Mouse (Mus musculus): ENCODE data around the gene Atp9a. TPM values are rescaled to one million over a fixed set of nuclear protein-coding genes. Genes with fewer than 3 reads are reported as not detected.

The Atp9a gene
- polyA plus RNA-seq, 1 experiment from 2014 or later, result 177 TPM

GRCm38 (mm10) chr2:168678662-168679294, 63.4 kb downstream of the Atp9a start:
- H3K9ac ChIP-seq, result no peak overlapping the region
- no peaks in the 10 kb centered on the region for H3K27me3 ChIP-seq
- H3K9me3 ChIP-seq, result no peaks in the 10 kb centered on the region
- H3K36me3 ChIP-seq, result peaks cover 34% of the 10 kb centered on the region
- H3K4me3 ChIP-seq, result no peak overlapping the region
- peak; percentile 91 for ATAC-seq (ENCODE audit: low FRiP score, low read depth)
- 38% methylated on average over 15 of the region's 15 CpGs for WGBS
- H3K4me2 ChIP-seq, result 0 out of 2 replicates have a peak overlapping the region, but pooled peaks have one; percentile 18
- peaks cover 24% of the 10 kb centered on the region for H3K4me1 ChIP-seq (replicated peaks)
- peak overlapping the region; percentile 85 for H3K27ac ChIP-seq (replicated peaks)

GRCm38 (mm10) chr2:168677650-168678049, 64.6 kb downstream of the Atp9a start:
- peaks cover 23% of the 10 kb centered on the region for H3K4me1 ChIP-seq (replicated peaks)
- H3K4me3 ChIP-seq, result no peak overlapping the region
- no peak overlapping the region for H3K4me2 ChIP-seq
- no peaks in the 10 kb centered on the region for H3K27me3 ChIP-seq
- peak; percentile 59 for ATAC-seq (ENCODE audit: low FRiP score, low read depth)
- peak overlapping the region; percentile 85 for H3K27ac ChIP-seq (replicated peaks)
- no peak overlapping the region for H3K9ac ChIP-seq
- no peaks in the 10 kb centered on the region for H3K9me3 ChIP-seq
- H3K36me3 ChIP-seq, result peaks cover 40% of the 10 kb centered on the region
- 24% methylated on average over 9 of the region's 9 CpGs for WGBS

- Histone ChIP-seq H3K9ac (no peak overlapping the region), H3K27me3 (no peaks in the 10 kb centered on the region), H3K36me3 (peaks cover 56% of the 10 kb centered on the region), H3K4me2 (no peak overlapping the region), H3K4me1 (replicated peaks) (no peaks in the 10 kb centered on the region), H3K4me3 (no peak overlapping the region), H3K27ac (replicated peaks) (no peak overlapping the region), H3K9me3 (no peaks in the 10 kb centered on the region)
- 93% methylated on average over 9 of the region's 9 CpGs for WGBS
- no peak for ATAC-seq (ENCODE audit: low FRiP score, low read depth)
Observed at GRCm38 (mm10) chr2:168671724-168672123, 70.5 kb downstream of the Atp9a start.

- Histone ChIP-seq H3K9me3 (no peaks in the 10 kb centered on the region), H3K9ac (no peak overlapping the region), H3K27me3 (no peaks in the 10 kb centered on the region), H3K4me2 (no peak overlapping the region), H3K27ac (replicated peaks) (no peak overlapping the region), H3K4me3 (no peak overlapping the region), H3K36me3 (peaks cover 61% of the 10 kb centered on the region), H3K4me1 (replicated peaks) (no peaks in the 10 kb centered on the region)
- 90% methylated on average over 14 of the region's 14 CpGs for WGBS
- ATAC-seq (ENCODE audit: low FRiP score, low read depth), result no peak
Observed at GRCm38 (mm10) chr2:168670241-168670640, 72.0 kb downstream of the Atp9a start.

- peaks cover 59% of the 10 kb centered on the region for H3K36me3 ChIP-seq
Observed at GRCm38 (mm10) chr2:168669762-168670161, 72.4 kb downstream of the Atp9a start.

GRCm38 (mm10) chr2:168667745-168668144, 74.5 kb downstream of the Atp9a start:
- Histone ChIP-seq H3K9me3 (no peaks in the 10 kb centered on the region), H3K4me2 (no peak overlapping the region), H3K27me3 (no peaks in the 10 kb centered on the region), H3K36me3 (peaks cover 39% of the 10 kb centered on the region), H3K9ac (no peak overlapping the region), H3K4me1 (replicated peaks) (no peaks in the 10 kb centered on the region), H3K4me3 (no peak overlapping the region), H3K27ac (replicated peaks) (no peak overlapping the region)
- no peak for ATAC-seq (ENCODE audit: low FRiP score, low read depth)
- 83% methylated on average over 13 of the region's 13 CpGs for WGBS

More at GRCm38 (mm10) chr2:168669762-168670161, 72.4 kb downstream of the Atp9a start:
- Histone ChIP-seq H3K27me3 (no peaks in the 10 kb centered on the region), H3K9me3 (no peaks in the 10 kb centered on the region), H3K4me2 (no peak overlapping the region), H3K9ac (no peak overlapping the region), H3K4me3 (no peak overlapping the region), H3K4me1 (replicated peaks) (no peaks in the 10 kb centered on the region), H3K27ac (replicated peaks) (no peak overlapping the region)
- 81% methylated on average over 13 of the region's 13 CpGs for WGBS
- ATAC-seq (ENCODE audit: low FRiP score, low read depth), result no peak

- no peaks in the 10 kb centered on the region for H3K9me3 ChIP-seq
- no peaks in the 10 kb centered on the region for H3K27me3 ChIP-seq
- H3K36me3 ChIP-seq, result peaks cover 35% of the 10 kb centered on the region
- H3K4me2 ChIP-seq, result no peak overlapping the region
- H3K9ac ChIP-seq, result no peak overlapping the region
- H3K27ac ChIP-seq (replicated peaks), result no peak overlapping the region
- H3K4me1 ChIP-seq (replicated peaks), result no peaks in the 10 kb centered on the region
- no peak for ATAC-seq (ENCODE audit: low FRiP score, low read depth)
- no peak overlapping the region for H3K4me3 ChIP-seq
- 92% methylated on average over 4 of the region's 4 CpGs for WGBS
Observed at GRCm38 (mm10) chr2:168665680-168666079, 76.5 kb downstream of the Atp9a start.

GRCm38 (mm10) chr2:168663716-168664115, 78.5 kb downstream of the Atp9a start:
- H3K9ac ChIP-seq, result no peak overlapping the region
- 77% methylated on average over 5 of the region's 5 CpGs for WGBS
- no peaks in the 10 kb centered on the region for H3K9me3 ChIP-seq
- H3K4me2 ChIP-seq, result no peak overlapping the region
- no peaks in the 10 kb centered on the region for H3K27me3 ChIP-seq
- no peak overlapping the region for H3K27ac ChIP-seq (replicated peaks)
- no peak for ATAC-seq (ENCODE audit: low FRiP score, low read depth)
- H3K4me1 ChIP-seq (replicated peaks), result no peaks in the 10 kb centered on the region
- peaks cover 38% of the 10 kb centered on the region for H3K36me3 ChIP-seq
- H3K4me3 ChIP-seq, result no peak overlapping the region

- no peaks in the 10 kb centered on the region for H3K27me3 ChIP-seq
- H3K36me3 ChIP-seq, result peaks cover 40% of the 10 kb centered on the region
- no peak overlapping the region for H3K27ac ChIP-seq (replicated peaks)
- H3K4me3 ChIP-seq, result no peak overlapping the region
- no peak overlapping the region for H3K9ac ChIP-seq
- ATAC-seq (ENCODE audit: low FRiP score, low read depth), result no peak
- 85% methylated on average over 7 of the region's 7 CpGs for whole genome bisulfite sequencing
- no peaks in the 10 kb centered on the region for H3K9me3 ChIP-seq
- no peak overlapping the region for H3K4me2 ChIP-seq
- H3K4me1 ChIP-seq (replicated peaks), result no peaks in the 10 kb centered on the region
Observed at GRCm38 (mm10) chr2:168663216-168663615, 79.0 kb downstream of the Atp9a start.

- no peak overlapping the region for H3K9ac ChIP-seq
- no peak overlapping the region for H3K27ac ChIP-seq (replicated peaks)
- H3K27me3 ChIP-seq, result no peaks in the 10 kb centered on the region
- H3K4me2 ChIP-seq, result no peak overlapping the region
- no peak for ATAC-seq (ENCODE audit: low FRiP score, low read depth)
- no peak overlapping the region for H3K4me3 ChIP-seq
- no peaks in the 10 kb centered on the region for H3K9me3 ChIP-seq
- peaks cover 31% of the 10 kb centered on the region for H3K36me3 ChIP-seq
- WGBS, result 78% methylated on average over 15 of the region's 15 CpGs
- H3K4me1 ChIP-seq (replicated peaks), result no peaks in the 10 kb centered on the region
Observed at GRCm38 (mm10) chr2:168661802-168662201, 80.4 kb downstream of the Atp9a start.

- peaks cover 27% of the 10 kb centered on the region for H3K36me3 ChIP-seq
- 55% methylated on average over 5 of the region's 5 CpGs for WGBS
Observed at GRCm38 (mm10) chr2:168660344-168660743, 81.9 kb downstream of the Atp9a start.

GRCm38 (mm10) chr2:168658551-168658950, 83.7 kb downstream of the Atp9a start:
- Histone ChIP-seq H3K4me1 (replicated peaks) (no peaks in the 10 kb centered on the region), H3K27ac (replicated peaks) (no peak overlapping the region), H3K36me3 (peaks cover 28% of the 10 kb centered on the region), H3K4me3 (no peak overlapping the region), H3K9me3 (no peaks in the 10 kb centered on the region), H3K9ac (no peak overlapping the region), H3K4me2 (no peak overlapping the region), H3K27me3 (no peaks in the 10 kb centered on the region)
- no peak for ATAC-seq (ENCODE audit: low FRiP score, low read depth)
- 90% methylated on average over 11 of the region's 11 CpGs for WGBS

More at GRCm38 (mm10) chr2:168660344-168660743, 81.9 kb downstream of the Atp9a start:
- H3K27ac ChIP-seq (replicated peaks), result no peak overlapping the region
- no peaks in the 10 kb centered on the region for H3K4me1 ChIP-seq (replicated peaks)
- no peaks in the 10 kb centered on the region for H3K27me3 ChIP-seq
- no peak for ATAC-seq (ENCODE audit: low FRiP score, low read depth)
- H3K4me2 ChIP-seq, result no peak overlapping the region
- H3K9ac ChIP-seq, result no peak overlapping the region
- H3K4me3 ChIP-seq, result no peak overlapping the region
- no peaks in the 10 kb centered on the region for H3K9me3 ChIP-seq
